Mouse (Mus musculus) liver, adult 2 months (tissue): ENCODE data around the gene Prickle4.

Experiments
- CTCF ChIP-seq: fragments of 200-500 bp; IDR thresholded peaks from 2 replicates; pipeline ENCODE4 v1.5.1; 2011; ENCODE audit warnings: low read depth, low read length, control low read depth
- POLR2A ChIP-seq: fragments of 200-500 bp; IDR thresholded peaks from 2 replicates; pipeline ENCODE4 v1.6.1; 2011; ENCODE audit warnings: low read length, control low read depth; ENCODE audit not compliant: insufficient read depth; ENCODE audit errors: extremely low read depth

DNA sequence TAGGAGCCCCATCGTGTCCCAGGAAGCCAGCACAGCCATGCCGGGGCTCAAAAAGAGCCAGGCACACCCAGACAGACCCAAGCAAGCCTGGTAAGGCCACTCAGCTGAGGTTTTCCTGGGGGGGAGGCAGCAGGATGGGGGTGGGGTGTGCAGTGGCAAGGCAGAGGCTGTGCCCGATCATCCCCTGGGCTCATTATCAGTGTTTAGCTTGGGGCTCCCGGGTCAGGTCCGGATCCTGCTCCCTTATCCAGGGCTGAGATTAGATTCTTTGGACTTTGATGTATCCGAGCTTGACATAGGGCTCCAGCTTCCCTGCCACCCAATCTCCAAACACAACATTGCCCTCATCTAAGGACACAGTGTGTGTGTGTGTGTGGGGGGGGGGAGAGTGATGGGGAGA lies 17.3 kb upstream of the Prickle4 start:
- TF ChIP-seq CTCF: no peak
- TF ChIP-seq POLR2A: no peak
